Mouse (Mus musculus) E14TG2a.4 (cell line): Measurements from ENCODE around the gene Adamtsl2.

Source experiments
- CTCF ChIP-seq: conservative IDR thresholded peaks from 2 replicates; pipeline ENCODE4 v1.5.1; 2014; ENCODE audit warnings: low read length
- NANOG ChIP-seq: IDR thresholded peaks from 2 replicates; pipeline ENCODE4 v1.6.1; 2014; ENCODE audit warnings: borderline replicate concordance, low read length, mixed read lengths
- POU5F1 ChIP-seq: IDR thresholded peaks from 2 replicates; pipeline ENCODE4 v1.6.1; 2014; ENCODE audit warnings: low read length, borderline replicate concordance

- TF ChIP-seq CTCF, result no peak
- no peak for TF ChIP-seq NANOG
- TF ChIP-seq POU5F1, result no peak
Observed at GRCm38 (mm10) chr2:27045979-27046770, 33.0 kb upstream of the Adamtsl2 start.
